Mouse (Mus musculus) left cerebral cortex, postnatal 4 days (tissue): ENCODE data around the gene Fam32a. TPM values are rescaled to one million over a fixed set of nuclear protein-coding genes. Genes with fewer than 3 reads are reported as not detected.
A peak's percentile ranks its signal among the peaks of the same experiment; 100 is the strongest.

Experiments
- DNase-seq: peaks from one replicate; pipeline ENCODE4 v3.0.0-alpha.2; 2022
- intact Hi-C: fragments of 180-260 bp; cut with DNase I; formaldehyde crosslinking; loops from one replicate; pipeline ENCODE4 v1.15.1; 2025
- total RNA-seq, 2 experiments: library from RNA; stranded (reverse); gene quantifications; 2 replicates each; pipeline ENCODE4 v1.2.3; 2021

Gene Fam32a
- total RNA-seq, 2 experiments from 2014 or later, result 71.3 to 76.4 TPM

DNA sequence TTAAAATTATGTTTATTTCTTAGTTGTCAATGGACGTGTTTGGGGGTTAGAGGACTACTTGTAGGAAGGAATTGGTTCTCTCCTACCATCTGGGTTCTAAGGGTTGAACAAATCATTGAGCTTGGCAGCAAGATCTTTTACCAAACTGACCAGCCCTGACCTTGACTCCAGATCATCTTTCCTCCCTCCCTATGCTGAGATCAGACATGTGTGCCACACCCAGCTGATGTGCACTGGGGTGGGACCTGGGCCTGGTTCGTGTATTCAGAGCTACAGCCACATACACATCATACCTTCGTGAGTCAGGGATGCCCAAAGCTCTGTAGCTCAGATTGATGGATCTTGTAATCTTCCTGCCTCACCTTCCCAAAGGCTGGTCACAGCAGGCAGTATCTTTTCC, 52.2 kb downstream of the Fam32a start:
- no peak for DNase-seq
- intact Hi-C loops, result no loop called here

DNA sequence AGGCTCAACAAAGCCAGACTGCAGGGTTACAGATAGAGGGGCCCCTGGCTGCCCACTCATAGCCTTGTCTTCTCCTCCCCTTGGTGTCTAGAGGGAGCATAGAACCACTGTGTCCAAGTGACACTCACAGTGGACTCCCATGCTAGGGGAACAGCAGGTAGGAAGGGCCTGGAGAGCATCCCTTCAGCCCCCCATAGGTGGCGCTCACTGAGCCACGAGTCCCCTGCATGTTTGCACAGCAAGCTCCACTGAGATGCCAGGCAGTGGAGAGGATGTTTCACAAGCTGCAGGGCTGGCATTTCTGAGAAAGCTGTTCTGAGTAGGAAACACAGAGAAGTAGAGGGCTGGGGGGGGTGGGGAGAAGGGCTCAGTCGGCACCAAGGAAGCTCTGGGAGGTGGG, 52.8 kb downstream of the Fam32a start:
- peak; percentile 57 for DNase-seq
- intact Hi-C loops, result no loop called here

DNA sequence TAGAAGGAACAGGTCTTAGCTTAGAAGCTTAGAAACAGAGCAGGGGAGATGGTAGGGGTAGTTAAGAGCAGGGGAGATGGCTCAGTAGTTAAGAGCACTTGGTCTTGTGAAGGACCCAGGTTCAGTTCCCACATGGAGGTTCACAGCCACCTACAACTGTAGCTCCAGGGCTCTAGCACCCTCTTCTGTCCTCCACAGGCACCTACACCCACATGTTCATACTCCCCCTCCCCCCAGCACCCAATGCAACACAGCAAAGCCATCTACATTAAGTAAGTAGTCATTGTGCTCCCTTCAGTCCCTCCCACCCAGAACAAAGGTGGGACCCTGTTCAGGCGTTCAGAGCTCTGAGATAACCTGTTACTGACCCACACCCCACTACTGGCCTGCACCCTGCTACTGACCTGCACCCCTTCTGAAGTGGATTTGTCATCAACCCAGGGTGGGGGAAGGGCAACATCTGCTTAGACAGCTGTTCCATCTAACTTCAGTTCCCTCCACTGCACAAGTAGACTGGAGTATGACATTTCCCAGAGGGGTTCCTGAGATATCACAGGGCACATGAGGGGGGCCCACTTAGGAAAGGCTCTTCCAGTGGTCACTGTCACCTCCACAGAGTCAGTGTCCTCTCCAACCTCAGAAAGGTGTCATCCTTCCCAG, 53.7 kb downstream of the Fam32a start:
- intact Hi-C loops, result no loop called here
- DNase-seq, result no peak

DNA sequence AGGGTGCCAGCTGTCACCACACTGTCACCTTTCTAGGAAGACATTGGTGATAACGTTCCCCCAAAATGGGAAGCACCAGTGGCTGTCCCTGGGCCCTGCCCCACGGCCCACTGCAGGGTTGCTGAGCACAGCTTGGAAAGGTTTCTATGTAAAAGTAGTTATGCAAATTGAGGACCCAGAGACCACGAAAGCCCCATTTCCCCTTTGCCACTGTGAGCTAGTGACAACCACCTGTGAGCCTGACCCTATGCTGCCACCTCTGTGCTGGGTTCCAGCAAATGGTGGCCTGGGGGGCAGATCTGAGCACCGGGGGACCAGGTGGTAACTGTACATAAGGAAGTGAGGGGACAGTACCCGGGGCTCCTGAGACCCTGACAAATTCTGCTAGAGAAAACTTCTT, 54.3 kb downstream of the Fam32a start:
- intact Hi-C loops, result no loop called here

More for the DNA sequence above, 54.3 kb downstream of the Fam32a start:
- DNase-seq, result no peak

Other genes starting within 250 kb of the Fam32a start
- under 1 TPM in 1 of 2 experiments, not detected in 1; 0.48 TPM for gene Cyp4f18, start 210.1 kb upstream of the Fam32a start, total RNA-seq
- not detected for gene Olfr372, start 178.5 kb upstream of the Fam32a start, total RNA-seq
- not detected for gene Olfr373, start 136.6 kb upstream of the Fam32a start, total RNA-seq
- under 1 TPM in 1 of 2 experiments, not detected in 1; 0.04 TPM for gene Olfr374, start 112.7 kb upstream of the Fam32a start, total RNA-seq
- gene Tpm4, start 84.8 kb upstream of the Fam32a start, total RNA-seq, result 10 to 100 TPM; 74.1 to 78.5 TPM
- 10 to 100 TPM; 49.6 to 55.4 TPM for gene Rab8a, start 58.5 kb upstream of the Fam32a start, total RNA-seq
- gene Hsh2d, start 30.1 kb upstream of the Fam32a start, total RNA-seq, result not detected
- under 1 TPM in 1 of 2 experiments, not detected in 1; 0.16 TPM for gene Cib3, start 6.9 kb upstream of the Fam32a start, total RNA-seq
- not detected for gene Gm11034, start 6.1 kb upstream of the Fam32a start, total RNA-seq
- 100 to 1,000 TPM; 155 to 161 TPM for gene Ap1m1, start 20.3 kb downstream of the Fam32a start, total RNA-seq
- gene Gm10282, start 85.5 kb downstream of the Fam32a start, total RNA-seq, result 10 to 100 TPM; 18.5 to 19.4 TPM
- 10 to 100 TPM; 13.1 to 15.1 TPM for gene Klf2, start 99.3 kb downstream of the Fam32a start, total RNA-seq
- gene Eps15l1, start 201.7 kb downstream of the Fam32a start, total RNA-seq, result 10 to 100 TPM; 83.1 to 87.6 TPM
- 1 to 10 TPM in 1 of 2 experiments, under 1 TPM in 1; 0.74 to 1.1 TPM for gene Calr3, start 224.1 kb downstream of the Fam32a start, total RNA-seq
- 10 to 100 TPM; 14.1 to 15.5 TPM for gene 1700030K09Rik, start 224.2 kb downstream of the Fam32a start, total RNA-seq